Comparison of ENCODE assay signal across 23 mouse cellular contexts in the genomic region with DNA sequence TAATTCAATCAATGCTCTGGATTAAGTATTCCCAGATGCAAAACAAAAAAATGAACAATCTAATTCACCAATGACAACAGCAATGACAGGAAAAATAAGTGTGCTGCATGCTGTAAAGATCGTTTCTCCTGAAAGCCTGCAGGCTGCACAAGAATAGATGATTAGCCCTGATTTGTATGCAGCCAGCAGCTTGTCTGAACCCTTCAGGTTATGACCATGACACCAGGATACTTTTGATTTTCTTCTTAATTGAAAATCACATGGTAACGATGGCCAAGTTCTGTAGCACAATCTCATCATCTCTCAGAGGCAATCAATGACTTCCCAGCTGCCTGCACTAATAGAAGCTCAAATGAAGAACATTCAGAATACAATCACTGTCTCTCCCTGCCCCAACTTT.
DNase-seq lines count a peak whose midpoint lies in the region; ATAC-seq and TF ChIP-seq lines count a peak whose summit lies in the region.
"Had no signal": no experiment of that assay in that cellular context is flagged by ENCODE, and none has a peak within 500 bp of the region (broad histone marks: within the 10 kb centered on the region; RNA-seq: fewer than 3 reads in every experiment).

No protein-coding gene starts in this region.

- no peak for ATAC-seq in forebrain, embryonic 14.5 days
- no peak for ATAC-seq in forebrain, postnatal 0 days
- peak; percentile 60; the same call in 1 of the 2 replicates for ATAC-seq in midbrain, embryonic 13.5 days
- ATAC-seq in midbrain, embryonic 11.5 days (ENCODE audit: low FRiP score), result no peak; the same call in 1 of the 2 replicates
- peak; percentile 74 for ATAC-seq in midbrain, embryonic 15.5 days (replicated peaks)
- ATAC-seq: activated CD4-positive, CD25-positive, alpha-beta regulatory T cell, adult 4 months; inflammation-experienced regulatory T-cells, adult 6 months; Patski had no signal

- H3K27ac ChIP-seq in forebrain, embryonic 14.5 days (ENCODE audit: low read depth, low read length), result 0 out of 2 replicates have a peak overlapping the region, but pooled peaks have one; percentile 24
- no peak overlapping the region for H3K27ac ChIP-seq in forebrain, postnatal 0 days (ENCODE audit: low read depth, low read length)
- H3K27ac ChIP-seq in midbrain, embryonic 13.5 days, result no peak overlapping the region
- H3K27ac ChIP-seq in midbrain, embryonic 11.5 days (ENCODE audit: low read depth, low read length), result no peak overlapping the region
- H3K27ac ChIP-seq in midbrain, embryonic 15.5 days, result no peak overlapping the region
- H3K27ac ChIP-seq: embryonic facial prominence, embryonic 15.5 days; forebrain, embryonic 10.5 days; heart, embryonic 10.5 days; hindbrain, embryonic 15.5 days had no signal

- no peak for TF ChIP-seq CTCF in forebrain, postnatal 0 days (IDR thresholded peaks at IDR 0.05; ENCODE audit: low read depth)

- no peaks in the 10 kb centered on the region for H3K27me3 ChIP-seq in forebrain, embryonic 14.5 days (replicated peaks; ENCODE audit: control insufficient read depth, insufficient read depth, low read length)
- H3K27me3 ChIP-seq in forebrain, postnatal 0 days (ENCODE audit: insufficient read depth, low read length), result no peaks in the 10 kb centered on the region
- no peaks in the 10 kb centered on the region for H3K27me3 ChIP-seq in midbrain, embryonic 13.5 days
- no peaks in the 10 kb centered on the region for H3K27me3 ChIP-seq in midbrain, embryonic 11.5 days (ENCODE audit: control insufficient read depth, insufficient read depth, low read length)
- no peaks in the 10 kb centered on the region for H3K27me3 ChIP-seq in midbrain, embryonic 15.5 days (replicated peaks)
- H3K27me3 ChIP-seq: CH12.LX; embryonic facial prominence, embryonic 15.5 days; hindbrain, embryonic 15.5 days; Patski had no signal

- H3K4me2 ChIP-seq in forebrain, embryonic 14.5 days (ENCODE audit: low read length), result no peak overlapping the region
- no peak overlapping the region for H3K4me2 ChIP-seq in forebrain, postnatal 0 days (ENCODE audit: low read depth)
- H3K4me2 ChIP-seq in midbrain, embryonic 13.5 days (replicated peaks), result no peak overlapping the region
- H3K4me2 ChIP-seq in midbrain, embryonic 11.5 days, result no peak overlapping the region
- H3K4me2 ChIP-seq in midbrain, embryonic 15.5 days, result no peak overlapping the region
- H3K4me2 ChIP-seq: embryonic facial prominence, embryonic 15.5 days; hindbrain, embryonic 15.5 days had no signal

- H3K9ac ChIP-seq in forebrain, embryonic 14.5 days (ENCODE audit: low read length), result no peak overlapping the region
- no peak overlapping the region for H3K9ac ChIP-seq in forebrain, postnatal 0 days
- H3K9ac ChIP-seq in midbrain, embryonic 13.5 days (replicated peaks), result no peak overlapping the region
- no peak overlapping the region for H3K9ac ChIP-seq in midbrain, embryonic 11.5 days (ENCODE audit: low read length)
- H3K9ac ChIP-seq in midbrain, embryonic 15.5 days, result no peak overlapping the region
- H3K9ac ChIP-seq: embryonic facial prominence, embryonic 15.5 days; hindbrain, embryonic 15.5 days had no signal

- no peak overlapping the region for H3K4me3 ChIP-seq in forebrain, embryonic 14.5 days (ENCODE audit: low read depth, low read length)
- H3K4me3 ChIP-seq in forebrain, postnatal 0 days (ENCODE audit: low read depth, low read length), result no peak overlapping the region
- no peak overlapping the region for H3K4me3 ChIP-seq in midbrain, embryonic 13.5 days (replicated peaks)
- H3K4me3 ChIP-seq in midbrain, embryonic 11.5 days (ENCODE audit: low read depth, low read length), result no peak overlapping the region
- H3K4me3 ChIP-seq in midbrain, embryonic 15.5 days, result no peak overlapping the region
- H3K4me3 ChIP-seq: embryonic facial prominence, embryonic 15.5 days; erythroblast, embryonic 14.5 days; forebrain, embryonic 10.5 days; heart, embryonic 10.5 days; hindbrain, embryonic 15.5 days had no signal

- H3K4me1 ChIP-seq in forebrain, embryonic 14.5 days (ENCODE audit: control insufficient read depth, insufficient read depth, low read length), result no peaks in the 10 kb centered on the region
- H3K4me1 ChIP-seq in forebrain, postnatal 0 days (ENCODE audit: insufficient read depth), result no peaks in the 10 kb centered on the region
- 0 out of 2 replicates have a peak, but pooled peaks cover 3% of the 10 kb centered on the region for H3K4me1 ChIP-seq in midbrain, embryonic 13.5 days (replicated peaks)
- no peaks in the 10 kb centered on the region for H3K4me1 ChIP-seq in midbrain, embryonic 11.5 days (ENCODE audit: control insufficient read depth, insufficient read depth, low read length)
- H3K4me1 ChIP-seq in midbrain, embryonic 15.5 days, result no peaks in the 10 kb centered on the region
- H3K4me1 ChIP-seq: embryonic facial prominence, embryonic 15.5 days; forebrain, embryonic 10.5 days; heart, embryonic 10.5 days; hindbrain, embryonic 15.5 days had no signal

- 24% methylated on average over 2 of the region's 2 CpGs for WGBS in forebrain, embryonic 14.5 days
- 20% methylated on average over 2 of the region's 2 CpGs for WGBS in forebrain, postnatal 0 days
- WGBS in midbrain, embryonic 13.5 days, result 21% methylated on average over 2 of the region's 2 CpGs
- WGBS in midbrain, embryonic 11.5 days, result 70% methylated on average over 2 of the region's 2 CpGs
- 31% methylated on average over 2 of the region's 2 CpGs for WGBS in midbrain, embryonic 15.5 days

- H3K9me3 ChIP-seq in forebrain, embryonic 14.5 days (replicated peaks; ENCODE audit: control insufficient read depth, low read length), result no peaks in the 10 kb centered on the region
- no peaks in the 10 kb centered on the region for H3K9me3 ChIP-seq in forebrain, postnatal 0 days (ENCODE audit: low read length)
- no peaks in the 10 kb centered on the region for H3K9me3 ChIP-seq in midbrain, embryonic 13.5 days
- H3K9me3 ChIP-seq in midbrain, embryonic 11.5 days (ENCODE audit: control insufficient read depth, low read length), result no peaks in the 10 kb centered on the region
- no peaks in the 10 kb centered on the region for H3K9me3 ChIP-seq in midbrain, embryonic 15.5 days
- H3K9me3 ChIP-seq: embryonic facial prominence, embryonic 15.5 days; forebrain, embryonic 10.5 days; heart, embryonic 10.5 days; hindbrain, embryonic 15.5 days had no signal

- no peak for DNase-seq in forebrain, embryonic 14.5 days (ENCODE audit: low spot score)
- no peak for DNase-seq in forebrain, postnatal 0 days
- DNase-seq in midbrain, embryonic 11.5 days (ENCODE audit: low spot score, missing footprints), result no peak
- DNase-seq in liver, result no peak
- DNase-seq: adrenal gland, postnatal 14 days; cerebellum, adult 18-20 months; cerebellum, postnatal 10 days; embryo, embryonic 11 days; gastrocnemius, postnatal 10 days; heart, adult 18-20 months; heart, postnatal 10 days; heart, postnatal 4 days had no signal

- H3K36me3 ChIP-seq in forebrain, embryonic 14.5 days (ENCODE audit: control insufficient read depth, insufficient read depth, low read length), result no peaks in the 10 kb centered on the region
- no peaks in the 10 kb centered on the region for H3K36me3 ChIP-seq in forebrain, postnatal 0 days (ENCODE audit: insufficient read depth)
- H3K36me3 ChIP-seq in midbrain, embryonic 13.5 days, result no peaks in the 10 kb centered on the region
- H3K36me3 ChIP-seq in midbrain, embryonic 11.5 days (ENCODE audit: control insufficient read depth, insufficient read depth, low read length), result no peaks in the 10 kb centered on the region
- no peaks in the 10 kb centered on the region for H3K36me3 ChIP-seq in midbrain, embryonic 15.5 days (replicated peaks)
- H3K36me3 ChIP-seq: embryonic facial prominence, embryonic 15.5 days; forebrain, embryonic 10.5 days; heart, embryonic 10.5 days; hindbrain, embryonic 15.5 days had no signal

Comparison
In these comparisons a context has a peak if more than half of its experiments do, and no peak if none do; other contexts are left out.
1. ATAC-seq: peak in midbrain, embryonic 13.5 days (single experiment) and midbrain, embryonic 15.5 days (single experiment); none in forebrain, embryonic 14.5 days (single experiment), forebrain, postnatal 0 days (single experiment) and midbrain, embryonic 11.5 days (single experiment).